Mouse (Mus musculus): ENCODE data around the gene Gm11020. TPM values are rescaled to one million over a fixed set of nuclear protein-coding genes. Genes with fewer than 3 reads are reported as not detected.

Gm11020 gene
- polyA plus RNA-seq, 1 experiment: not detected

GRCm38 (mm10) chr8:104365695-104366094, 44.3 kb downstream of the Gm11020 start:
- H3ac ChIP-seq (ENCODE audit: control insufficient read depth, insufficient read length, low read depth): no peak overlapping the region
- no peak for TF ChIP-seq CEBPB (IDR thresholded peaks at IDR 0.05; ENCODE audit: low read depth)
- no peak for TF ChIP-seq MAX (IDR thresholded peaks at IDR 0.05)
- no peak for TF ChIP-seq CTCF (IDR thresholded peaks at IDR 0.05; ENCODE audit: control insufficient read depth, insufficient read depth, insufficient read length)
- no peak for TF ChIP-seq FOSL1 (IDR thresholded peaks at IDR 0.05; ENCODE audit: insufficient read depth, low read length, poor library complexity, severe bottlenecking)
- no peak for TF ChIP-seq MYOG (IDR thresholded peaks at IDR 0.05; ENCODE audit: control insufficient read depth, extremely low read depth, insufficient read length)
- TF ChIP-seq MYOD1 (IDR thresholded peaks at IDR 0.05; ENCODE audit: control insufficient read depth, insufficient read length, low read depth): no peak
- TF ChIP-seq USF1 (IDR thresholded peaks at IDR 0.05; ENCODE audit: low read depth): no peak
- H3K27me3 ChIP-seq (ENCODE audit: control insufficient read depth, insufficient read depth, insufficient read length): no peaks in the 10 kb centered on the region
- H3K79me3 ChIP-seq (ENCODE audit: low read depth): peaks cover 8% of the 10 kb centered on the region
- no peaks in the 10 kb centered on the region for H3K36me3 ChIP-seq (ENCODE audit: control insufficient read depth, insufficient read depth)
- no peak overlapping the region for H3K4me3 ChIP-seq (ENCODE audit: insufficient read depth, poor library complexity, severe bottlenecking)
- peaks cover 41% of the 10 kb centered on the region for H3K79me2 ChIP-seq (ENCODE audit: control insufficient read depth, insufficient read depth)

- TF ChIP-seq MYOG (IDR thresholded peaks at IDR 0.05; ENCODE audit: control insufficient read depth, extremely low read depth, insufficient read length) (no peak), MYOD1 (IDR thresholded peaks at IDR 0.05; ENCODE audit: control insufficient read depth, insufficient read length, low read depth) (no peak), USF1 (IDR thresholded peaks at IDR 0.05; ENCODE audit: low read depth) (no peak), CTCF (IDR thresholded peaks at IDR 0.05; ENCODE audit: control insufficient read depth, insufficient read depth, insufficient read length) (no peak), CEBPB (IDR thresholded peaks at IDR 0.05; ENCODE audit: low read depth) (no peak), MAX (IDR thresholded peaks at IDR 0.05) (no peak), FOSL1 (IDR thresholded peaks at IDR 0.05; ENCODE audit: insufficient read depth, low read length, poor library complexity, severe bottlenecking) (no peak)
- no peaks in the 10 kb centered on the region for H3K27me3 ChIP-seq (ENCODE audit: control insufficient read depth, insufficient read depth, insufficient read length)
- H3K4me3 ChIP-seq (ENCODE audit: insufficient read depth, poor library complexity, severe bottlenecking): no peak overlapping the region
- peaks cover 55% of the 10 kb centered on the region for H3K79me2 ChIP-seq (ENCODE audit: control insufficient read depth, insufficient read depth)
- H3K79me3 ChIP-seq (ENCODE audit: low read depth): peaks cover 14% of the 10 kb centered on the region
- no peaks in the 10 kb centered on the region for H3K36me3 ChIP-seq (ENCODE audit: control insufficient read depth, insufficient read depth)
- H3ac ChIP-seq (ENCODE audit: control insufficient read depth, insufficient read length, low read depth): no peak overlapping the region
Measured at GRCm38 (mm10) chr8:104367398-104367797, 46.0 kb downstream of the Gm11020 start.

DNA sequence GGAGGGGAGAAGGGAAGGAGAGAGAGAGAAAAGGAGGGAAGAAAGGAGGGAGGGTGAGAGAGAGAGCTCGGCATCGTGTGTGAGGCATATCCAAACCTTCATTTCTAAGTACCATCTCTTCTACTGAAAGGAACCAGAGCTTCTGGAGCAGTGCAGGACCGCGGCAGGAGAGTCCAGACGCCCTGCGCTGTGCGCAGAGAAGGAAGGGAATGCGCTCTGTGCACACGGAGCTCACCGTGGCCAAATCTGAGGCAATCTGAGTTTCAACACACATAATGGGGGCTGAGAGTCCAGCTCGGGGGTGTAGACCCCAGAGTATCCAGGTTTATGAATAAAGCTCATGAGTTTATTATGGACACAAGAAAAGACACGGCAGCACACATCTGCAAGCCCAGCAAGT, 48.2 kb downstream of the Gm11020 start:
- Histone ChIP-seq H3K27me3 (ENCODE audit: control insufficient read depth, insufficient read depth, insufficient read length) (no peaks in the 10 kb centered on the region), H3K4me3 (ENCODE audit: insufficient read depth, poor library complexity, severe bottlenecking) (no peak overlapping the region), H3K36me3 (ENCODE audit: control insufficient read depth, insufficient read depth) (no peaks in the 10 kb centered on the region), H3ac (ENCODE audit: control insufficient read depth, insufficient read length, low read depth) (no peak overlapping the region), H3K79me3 (ENCODE audit: low read depth) (peaks cover 21% of the 10 kb centered on the region), H3K79me2 (ENCODE audit: control insufficient read depth, insufficient read depth) (peaks cover 71% of the 10 kb centered on the region)
- TF ChIP-seq MYOD1 (IDR thresholded peaks at IDR 0.05; ENCODE audit: control insufficient read depth, insufficient read length, low read depth): no peak
- TF ChIP-seq MYOG (IDR thresholded peaks at IDR 0.05; ENCODE audit: control insufficient read depth, extremely low read depth, insufficient read length): no peak
- TF ChIP-seq MAX (IDR thresholded peaks at IDR 0.05): no peak
- no peak for TF ChIP-seq CTCF (IDR thresholded peaks at IDR 0.05; ENCODE audit: control insufficient read depth, insufficient read depth, insufficient read length)
- no peak for TF ChIP-seq FOSL1 (IDR thresholded peaks at IDR 0.05; ENCODE audit: insufficient read depth, low read length, poor library complexity, severe bottlenecking)

- no peak overlapping the region for H3K4me3 ChIP-seq (ENCODE audit: insufficient read depth, poor library complexity, severe bottlenecking)
- no peak overlapping the region for H3ac ChIP-seq (ENCODE audit: control insufficient read depth, insufficient read length, low read depth)
- no peaks in the 10 kb centered on the region for H3K27me3 ChIP-seq (ENCODE audit: control insufficient read depth, insufficient read depth, insufficient read length)
- H3K36me3 ChIP-seq (ENCODE audit: control insufficient read depth, insufficient read depth): no peaks in the 10 kb centered on the region
- peaks cover 71% of the 10 kb centered on the region for H3K79me2 ChIP-seq (ENCODE audit: control insufficient read depth, insufficient read depth)
- peaks cover 21% of the 10 kb centered on the region for H3K79me3 ChIP-seq (ENCODE audit: low read depth)
- no peak for TF ChIP-seq FOSL1 (IDR thresholded peaks at IDR 0.05; ENCODE audit: insufficient read depth, low read length, poor library complexity, severe bottlenecking)
- TF ChIP-seq USF1 (IDR thresholded peaks at IDR 0.05; ENCODE audit: low read depth): no peak
- TF ChIP-seq CEBPB (IDR thresholded peaks at IDR 0.05; ENCODE audit: low read depth): no peak
- no peak for TF ChIP-seq MAX (IDR thresholded peaks at IDR 0.05)
- TF ChIP-seq MYOG (IDR thresholded peaks at IDR 0.05; ENCODE audit: control insufficient read depth, extremely low read depth, insufficient read length): no peak
- TF ChIP-seq MYOD1 (IDR thresholded peaks at IDR 0.05; ENCODE audit: control insufficient read depth, insufficient read length, low read depth): no peak
- TF ChIP-seq CTCF (IDR thresholded peaks at IDR 0.05; ENCODE audit: control insufficient read depth, insufficient read depth, insufficient read length): no peak
Measured at GRCm38 (mm10) chr8:104370071-104370470, 48.7 kb downstream of the Gm11020 start.

GRCm38 (mm10) chr8:104371121-104371520, 49.8 kb downstream of the Gm11020 start:
- no peaks in the 10 kb centered on the region for H3K27me3 ChIP-seq (ENCODE audit: control insufficient read depth, insufficient read depth, insufficient read length)
- H3K79me3 ChIP-seq (ENCODE audit: low read depth): peaks cover 27% of the 10 kb centered on the region
- H3K4me3 ChIP-seq (ENCODE audit: insufficient read depth, poor library complexity, severe bottlenecking): no peak overlapping the region
- TF ChIP-seq MYOD1 (IDR thresholded peaks at IDR 0.05; ENCODE audit: control insufficient read depth, insufficient read length, low read depth) (no peak), MYOG (IDR thresholded peaks at IDR 0.05; ENCODE audit: control insufficient read depth, extremely low read depth, insufficient read length) (no peak), FOSL1 (IDR thresholded peaks at IDR 0.05; ENCODE audit: insufficient read depth, low read length, poor library complexity, severe bottlenecking) (no peak), CTCF (IDR thresholded peaks at IDR 0.05; ENCODE audit: control insufficient read depth, insufficient read depth, insufficient read length) (no peak)
- no peaks in the 10 kb centered on the region for H3K36me3 ChIP-seq (ENCODE audit: control insufficient read depth, insufficient read depth)
- H3ac ChIP-seq (ENCODE audit: control insufficient read depth, insufficient read length, low read depth): no peak overlapping the region
- peaks cover 78% of the 10 kb centered on the region for H3K79me2 ChIP-seq (ENCODE audit: control insufficient read depth, insufficient read depth)

Other genes starting within 250 kb of the Gm11020 start
- gene Cdh5, start 219.9 kb upstream of the Gm11020 start, polyA plus RNA-seq (2012; fragmentation: generic; extraction: Trizol): 0.04 TPM
- gene Bean1, start 151.1 kb upstream of the Gm11020 start, polyA plus RNA-seq (2012; fragmentation: generic; extraction: Trizol): 0.13 TPM
- gene Tk2, start 73.0 kb upstream of the Gm11020 start, polyA plus RNA-seq (2012; fragmentation: generic; extraction: Trizol): 11.7 TPM
- gene Cklf, start 70.7 kb upstream of the Gm11020 start, polyA plus RNA-seq (2012; fragmentation: generic; extraction: Trizol): 19.4 TPM
- gene Cmtm2a, start 28.4 kb upstream of the Gm11020 start, polyA plus RNA-seq (2012; fragmentation: generic; extraction: Trizol): not detected
- gene Gm45711, start 11.5 kb upstream of the Gm11020 start, polyA plus RNA-seq (2012; fragmentation: generic; extraction: Trizol): not detected
- not detected for gene Cmtm1, start 11.4 kb upstream of the Gm11020 start, polyA plus RNA-seq (2012; fragmentation: generic; extraction: Trizol)
- not detected for gene Cmtm2b, start 663 bp downstream of the Gm11020 start, polyA plus RNA-seq (2012; fragmentation: generic; extraction: Trizol)
- gene Cmtm3, start 17.8 kb downstream of the Gm11020 start, polyA plus RNA-seq (2012; fragmentation: generic; extraction: Trizol): 86.5 TPM
- 11.3 TPM for gene Cmtm4, start 74.2 kb downstream of the Gm11020 start, polyA plus RNA-seq (2012; fragmentation: generic; extraction: Trizol)
- 26.8 TPM for gene Dync1li2, start 121.5 kb downstream of the Gm11020 start, polyA plus RNA-seq (2012; fragmentation: generic; extraction: Trizol)
- not detected for gene Terb1, start 188.3 kb downstream of the Gm11020 start, polyA plus RNA-seq (2012; fragmentation: generic; extraction: Trizol)
- gene Nae1, start 213.1 kb downstream of the Gm11020 start, polyA plus RNA-seq (2012; fragmentation: generic; extraction: Trizol): 13.8 TPM
- 0.16 TPM for gene Car7, start 213.1 kb downstream of the Gm11020 start, polyA plus RNA-seq (2012; fragmentation: generic; extraction: Trizol)